Mouse (Mus musculus): Measurements from ENCODE around the gene Cnep1r1. TPM values are rescaled to one million over a fixed set of nuclear protein-coding genes. Genes with fewer than 3 reads are reported as not detected.

Cnep1r1 gene
- polyA plus RNA-seq, 2 experiments from 2014 or later: 17.9 to 25.0 TPM

Other genes with a start within 250 kb of the Cnep1r1 start
- gene Zfp423, start 159.2 kb upstream of the Cnep1r1 start, polyA plus RNA-seq (2017; shearing (Covaris generic)): not detected
- gene Heatr3, start 19.1 kb downstream of the Cnep1r1 start, polyA plus RNA-seq (2017; shearing (Covaris generic)): 10 to 100 TPM; 17.7 to 19.1 TPM
- gene Tent4b, start 80.4 kb downstream of the Cnep1r1 start, polyA plus RNA-seq (2017; shearing (Covaris generic)): 10 to 100 TPM in 1 of 2 experiments, 1 to 10 TPM in 1; 9.5 to 10.6 TPM
- 10 to 100 TPM; 71.1 to 90.3 TPM for gene Adcy7, start 153.6 kb downstream of the Cnep1r1 start, polyA plus RNA-seq (2017; shearing (Covaris generic))
- 10 to 100 TPM; 43.8 to 57.1 TPM for gene Brd7, start 243.4 kb downstream of the Cnep1r1 start, polyA plus RNA-seq (2017; shearing (Covaris generic))